Mouse (Mus musculus): ENCODE results near the gene Ssxb3.
"Not testable (repeated sequence)": the region's sequence is repeated elsewhere in the genome, so short reads cannot be mapped to it uniquely, and the experiment has no call there.

The Ssxb3 gene

GRCm38 (mm10) chrX:8591716-8592115, at the start of gene Ssxb3:
TSS of gene Ssxb3 (minus strand) at chrX:8591816.
- DNase-seq, result not testable (repeated sequence)

GRCm38 (mm10) chrX:8548155-8548554, 43.5 kb downstream of the Ssxb3 start, which contains the start of gene Ssxb6:
TSS of gene Ssxb6 (minus strand) at chrX:8548255.
- DNase-seq, result not testable (repeated sequence)
